Mouse (Mus musculus) heart, postnatal 0 days (tissue): ENCODE measurements at regions not wholly inside any gene's neighbourhood (a gene's known extent, or its start where the extent isn't known, plus 50 kb on each side); places are given as distances from the start of the nearest gene placed in this dataset.

ENCODE experiments used
- ATAC-seq: fragments of 200-750 bp; cut with Nextera tagmentation; 2 replicates; pipeline ENCODE4 v1.8.0; 2017; ENCODE audit warnings: low read depth, moderate number of reproducible peaks, moderate library complexity; ENCODE audit not compliant: insufficient read depth
- DNase-seq: peaks from one replicate; pipeline ENCODE4 v3.0.0-alpha.2; 2016; ENCODE audit warnings: low spot score
- H3K27ac ChIP-seq: fragments of 300-500 bp; sonication (generic); 2 replicates; pipeline ENCODE4 v1.5.1; 2014; ENCODE audit warnings: low read depth, mild to moderate bottlenecking
- H3K27me3 ChIP-seq: fragments of 300-500 bp; sonication (generic); 2 replicates; pipeline ENCODE4 v1.6.1; 2014; ENCODE audit warnings: low read length, mixed read lengths; ENCODE audit not compliant: control insufficient read depth, insufficient read depth
- H3K36me3 ChIP-seq: fragments of 300-500 bp; sonication (generic); replicated peaks from 2 replicates; pipeline ENCODE4 v1.6.1; 2014; ENCODE audit warnings: low read length, mixed read lengths; ENCODE audit not compliant: control insufficient read depth, insufficient read depth
- H3K4me1 ChIP-seq: fragments of 300-500 bp; sonication (generic); 2 replicates; pipeline ENCODE4 v1.6.1; 2014; ENCODE audit warnings: antibody characterized with exemption; ENCODE audit not compliant: control insufficient read depth, insufficient read depth
- H3K4me2 ChIP-seq: fragments of 300-500 bp; sonication (generic); 2 replicates; pipeline ENCODE4 v1.6.1; 2014; ENCODE audit warnings: low read depth, mild to moderate bottlenecking, low read length, moderate library complexity
- H3K4me3 ChIP-seq: fragments of 300-500 bp; sonication (generic); 2 replicates; pipeline ENCODE4 v1.5.1; 2014; ENCODE audit warnings: low read depth, low read length
- H3K9ac ChIP-seq: fragments of 300-500 bp; sonication (generic); replicated peaks from 2 replicates; pipeline ENCODE4 v1.6.1; 2014; ENCODE audit warnings: low read depth, low read length, mixed read lengths
- H3K9me3 ChIP-seq: fragments of 300-500 bp; sonication (generic); replicated peaks from 2 replicates; pipeline ENCODE4 v1.6.1; 2016; ENCODE audit warnings: low read length; ENCODE audit not compliant: control insufficient read depth
- CTCF ChIP-seq: IDR thresholded peaks from 2 replicates; pipeline ENCODE4 v1.5.1; 2016; ENCODE audit warnings: antibody characterized with exemption, control low read depth, low read depth
- EP300 ChIP-seq: IDR thresholded peaks from 2 replicates; pipeline ENCODE4 v1.6.1; 2016; ENCODE audit warnings: antibody characterized with exemption, low read depth
- WGBS: fragments of 180-500 bp; shearing (Covaris S2); extraction: QIAGEN DNeasy Blood & Tissue Kit; methylation state at CpG from one replicate; pipeline ENCODE4 v1.1.7; 2014; 5-methylcytosine and 5-hydroxymethylcytosine counted together

GRCm38 (mm10) chr15:41345554-41345953 lies 1211.4 kb downstream of the 9330182O14Rik start:
- H3K9me3 ChIP-seq: no peaks in the 10 kb centered on the region
- WGBS: 88% methylated on average over 2 of the region's 2 CpGs
- TF ChIP-seq EP300 (no peak), CTCF (no peak)

DNA sequence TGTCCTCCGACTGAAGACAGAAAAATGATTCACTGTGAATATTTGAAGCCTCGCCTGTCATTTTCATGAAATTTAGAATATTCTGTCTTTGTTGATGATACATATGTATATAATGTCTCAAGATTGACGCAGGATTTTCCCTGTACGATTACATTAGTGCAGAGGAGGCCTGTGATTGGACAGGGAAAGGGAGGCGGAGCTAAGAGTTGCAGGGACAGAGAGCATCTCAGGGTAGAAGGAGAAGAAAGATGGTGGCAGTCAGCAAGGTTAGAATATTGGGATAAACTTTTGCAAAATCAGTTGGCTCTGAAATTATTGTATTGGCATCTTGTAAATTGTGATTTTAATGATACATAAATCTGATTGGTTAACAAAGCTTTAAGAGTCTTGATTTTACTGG lies 1213.1 kb downstream of the 9330182O14Rik start:
- no peak for DNase-seq
- H3K4me3 ChIP-seq: no peak overlapping the region
- H3K9me3 ChIP-seq: no peaks in the 10 kb centered on the region
- H3K27ac ChIP-seq: no peak overlapping the region
- no peaks in the 10 kb centered on the region for H3K27me3 ChIP-seq
- WGBS: 83% methylated on average over 5 of the region's 5 CpGs
- no peaks in the 10 kb centered on the region for H3K36me3 ChIP-seq
- H3K4me1 ChIP-seq: no peaks in the 10 kb centered on the region
- no peak overlapping the region for H3K9ac ChIP-seq
- ATAC-seq: no peak
- H3K4me2 ChIP-seq: no peak overlapping the region
- TF ChIP-seq EP300 (no peak), CTCF (no peak)

More at GRCm38 (mm10) chr15:41345554-41345953, 1211.4 kb downstream of the 9330182O14Rik start:
- Histone ChIP-seq H3K27me3 (no peaks in the 10 kb centered on the region), H3K27ac (no peak overlapping the region), H3K4me3 (no peak overlapping the region), H3K36me3 (no peaks in the 10 kb centered on the region), H3K4me1 (no peaks in the 10 kb centered on the region), H3K9ac (no peak overlapping the region), H3K4me2 (no peak overlapping the region)
- no peak for ATAC-seq
- no peak for DNase-seq

- Histone ChIP-seq H3K9me3 (no peaks in the 10 kb centered on the region), H3K27ac (no peak overlapping the region), H3K4me2 (no peak overlapping the region), H3K9ac (no peak overlapping the region), H3K4me1 (no peaks in the 10 kb centered on the region), H3K4me3 (no peak overlapping the region), H3K27me3 (no peaks in the 10 kb centered on the region), H3K36me3 (no peaks in the 10 kb centered on the region)
- DNase-seq (no peak), ATAC-seq (no peak)
- WGBS: 67% methylated on average over 1 of the region's 2 CpGs
- no peak for TF ChIP-seq CTCF
- TF ChIP-seq EP300: no peak
Measured at GRCm38 (mm10) chr15:41352129-41352528, 1218.0 kb downstream of the 9330182O14Rik start.

- 82% methylated on average over 4 of the region's 4 CpGs for WGBS
- no peaks in the 10 kb centered on the region for H3K9me3 ChIP-seq
- no peak overlapping the region for H3K4me2 ChIP-seq
- no peak overlapping the region for H3K9ac ChIP-seq
- no peak for ATAC-seq
- H3K4me1 ChIP-seq: no peaks in the 10 kb centered on the region
- no peaks in the 10 kb centered on the region for H3K36me3 ChIP-seq
- no peak overlapping the region for H3K27ac ChIP-seq
- TF ChIP-seq EP300: no peak
- no peak for TF ChIP-seq CTCF
- H3K4me3 ChIP-seq: no peak overlapping the region
- DNase-seq: no peak
- no peaks in the 10 kb centered on the region for H3K27me3 ChIP-seq
Measured at GRCm38 (mm10) chr15:41359276-41359675, 1225.1 kb downstream of the 9330182O14Rik start.

DNA sequence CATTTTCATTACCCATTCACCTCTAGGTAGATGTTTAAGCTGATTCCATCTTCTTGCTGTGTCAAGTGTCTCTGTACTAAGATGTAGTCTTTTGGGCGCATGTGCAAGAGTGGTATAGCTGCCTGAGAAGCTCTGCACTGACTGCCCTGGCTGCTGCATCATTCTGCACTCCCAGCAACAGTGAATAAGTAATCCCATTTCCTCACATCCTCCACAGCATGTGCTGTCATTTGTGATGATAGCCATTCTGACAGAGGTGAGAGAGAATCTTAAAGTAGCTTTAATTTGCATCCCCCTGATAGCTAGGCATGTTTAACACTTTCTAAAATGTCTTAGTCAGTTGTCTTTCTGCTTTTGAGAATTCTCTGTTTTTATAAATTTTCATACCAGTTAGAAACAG lies 1240.5 kb downstream of the 9330182O14Rik start:
- 53% methylated on average over 1 of the region's 1 CpGs for WGBS
- H3K27me3 ChIP-seq: no peaks in the 10 kb centered on the region
- H3K4me2 ChIP-seq: no peak overlapping the region
- H3K27ac ChIP-seq: no peak overlapping the region
- DNase-seq (no peak), ATAC-seq (no peak)
- H3K9me3 ChIP-seq: no peaks in the 10 kb centered on the region
- H3K4me3 ChIP-seq: no peak overlapping the region
- TF ChIP-seq CTCF: no peak
- TF ChIP-seq EP300: no peak
- no peaks in the 10 kb centered on the region for H3K36me3 ChIP-seq
- H3K4me1 ChIP-seq: no peaks in the 10 kb centered on the region
- H3K9ac ChIP-seq: no peak overlapping the region

DNA sequence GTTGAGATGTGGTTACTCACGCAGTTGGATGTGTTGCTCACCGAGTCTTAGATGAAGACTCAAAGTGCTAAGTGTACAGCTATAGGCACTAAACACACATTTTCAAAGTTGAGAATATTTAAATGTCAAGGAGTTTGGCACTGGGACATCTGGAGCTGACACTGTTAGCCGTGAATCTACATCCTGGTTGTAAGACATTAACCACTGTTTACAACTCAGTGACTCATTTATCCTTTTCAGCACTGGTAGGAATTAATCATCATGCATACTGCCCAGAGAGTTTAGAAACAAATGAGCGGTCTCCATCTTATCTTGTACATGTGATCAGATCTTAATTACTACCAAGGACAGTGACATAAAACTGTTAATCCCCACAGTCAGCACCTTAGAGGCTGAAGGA lies 1241.7 kb downstream of the 9330182O14Rik start:
- no peak for DNase-seq
- TF ChIP-seq CTCF (no peak), EP300 (no peak)

More for the DNA sequence above, 1241.7 kb downstream of the 9330182O14Rik start:
- Histone ChIP-seq H3K4me3 (no peak overlapping the region), H3K9ac (no peak overlapping the region), H3K27ac (no peak overlapping the region), H3K9me3 (no peaks in the 10 kb centered on the region), H3K36me3 (no peaks in the 10 kb centered on the region), H3K4me2 (no peak overlapping the region), H3K27me3 (no peaks in the 10 kb centered on the region), H3K4me1 (no peaks in the 10 kb centered on the region)
- WGBS: 73% methylated on average over 4 of the region's 4 CpGs
- no peak for ATAC-seq
